Mouse (Mus musculus) frontal cortex, postnatal 10 days (tissue): ENCODE measurements around the gene Ndufb8.

Source experiments
- DNase-seq, 2 experiments: peaks; one replicate each; pipeline ENCODE4 v3.0.0; 2022; ENCODE audit warnings: low spot score in 2 of 2, mixed read lengths in 1 of 2

Gene Ndufb8

DNA sequence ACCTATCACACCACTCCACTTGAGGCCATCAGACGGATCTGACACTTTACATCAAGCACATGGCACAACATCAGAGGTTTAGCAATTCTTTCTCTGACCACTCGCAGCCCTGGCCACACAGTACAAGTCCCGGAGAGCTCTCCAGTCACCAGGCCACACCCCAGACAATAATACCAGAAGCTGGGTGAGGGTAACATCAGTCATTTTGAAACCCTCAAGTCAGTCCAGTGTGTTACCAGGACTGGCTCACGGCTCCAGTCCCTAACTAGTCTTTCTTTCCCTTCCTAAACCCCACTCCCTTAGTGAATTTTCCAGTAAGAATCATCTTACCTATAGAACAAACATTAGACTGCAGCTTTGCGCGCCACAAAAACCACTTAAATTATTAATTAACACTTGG is 25.2 kb downstream of the Ndufb8 start:
- no peak for DNase-seq

DNA sequence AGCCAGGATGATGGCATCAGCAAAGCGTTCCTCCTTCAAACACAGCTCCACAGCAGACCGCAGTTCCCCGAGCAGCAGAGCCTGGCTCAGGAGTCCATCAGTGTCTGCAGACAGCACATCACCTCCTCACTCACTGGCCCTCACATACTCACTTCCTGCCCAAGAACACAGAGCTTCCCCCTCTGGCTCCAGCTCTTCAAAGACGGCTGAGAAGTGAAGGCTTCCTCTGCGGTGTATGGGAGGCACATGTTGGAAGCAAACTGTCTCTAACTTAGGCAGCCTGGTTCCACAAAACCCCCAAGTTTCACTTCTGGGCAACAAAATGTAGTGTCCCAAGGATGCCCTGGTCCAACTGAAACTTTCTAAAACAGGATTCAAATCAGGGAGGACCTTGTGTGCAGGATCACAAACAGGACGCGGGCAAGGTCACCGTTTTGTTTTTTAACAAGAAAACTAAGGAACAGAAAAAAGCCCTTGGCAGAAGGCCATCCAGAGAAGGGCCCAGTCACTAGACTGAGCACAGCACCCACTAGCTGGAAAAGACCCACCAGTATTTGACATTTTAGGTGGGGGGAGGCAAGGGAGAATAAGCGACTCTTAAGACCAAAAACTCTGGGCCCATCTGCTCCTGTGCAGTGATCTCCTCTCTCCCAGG is 29.6 kb downstream of the Ndufb8 start:
- DNase-seq = no peak

DNA sequence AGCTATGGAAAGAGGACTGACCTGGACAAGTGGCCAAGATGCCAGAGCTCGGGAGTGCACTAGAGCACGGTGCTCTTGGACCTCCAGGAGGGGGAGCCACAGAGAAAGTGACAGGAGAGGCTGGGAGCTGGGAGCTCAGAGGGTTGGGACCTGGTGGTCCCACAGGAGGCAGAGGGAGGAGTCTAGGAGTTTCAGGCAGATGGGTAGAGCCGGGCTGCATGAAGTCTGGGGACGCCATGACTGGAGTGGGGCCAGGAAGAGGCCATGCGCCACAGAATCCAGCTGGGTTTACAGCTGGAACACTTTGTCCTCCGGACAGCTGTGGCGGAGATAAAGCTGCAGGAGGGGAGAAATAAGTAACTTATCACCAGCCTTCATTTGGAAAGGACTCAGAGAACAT is 36.1 kb downstream of the Ndufb8 start:
- no peak for DNase-seq

DNA sequence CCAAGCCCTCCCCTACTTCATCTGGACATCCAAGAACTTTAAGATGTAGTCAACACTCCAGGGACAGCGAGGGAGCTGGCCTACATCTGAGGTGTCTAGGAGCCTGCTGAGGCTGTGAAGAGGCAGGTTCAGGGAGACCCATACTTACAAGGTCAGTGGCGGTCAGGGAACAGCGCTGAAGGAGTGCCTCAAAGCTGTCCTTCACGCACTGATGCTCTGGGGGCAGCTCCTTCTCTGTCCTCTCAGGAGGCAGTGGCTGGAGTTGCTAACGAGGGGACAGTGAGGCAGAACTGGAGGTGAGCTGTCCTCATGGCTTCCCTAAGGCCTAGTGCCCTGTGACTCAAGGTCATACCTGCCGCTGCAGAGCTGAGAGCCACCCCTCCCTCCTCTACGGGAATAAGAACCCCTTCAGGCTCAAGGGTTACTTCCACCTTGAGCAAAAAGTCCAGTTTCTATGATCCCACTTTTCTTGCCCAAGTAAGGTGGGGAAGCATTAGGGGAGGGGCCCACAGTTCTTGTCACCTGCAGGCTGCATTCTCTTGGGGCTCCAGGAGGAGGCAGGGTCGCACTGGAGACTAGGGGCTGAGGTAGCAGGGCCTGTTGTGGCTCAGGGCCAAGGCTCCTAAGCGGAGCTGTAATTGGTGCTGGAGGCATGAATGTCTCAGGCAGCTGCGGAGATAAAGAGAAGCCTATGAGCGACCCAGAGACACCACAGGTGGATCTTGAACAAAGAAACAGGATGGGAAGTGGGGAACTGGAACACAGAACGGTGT is 37.1 kb downstream of the Ndufb8 start:
- no peak for DNase-seq

DNA sequence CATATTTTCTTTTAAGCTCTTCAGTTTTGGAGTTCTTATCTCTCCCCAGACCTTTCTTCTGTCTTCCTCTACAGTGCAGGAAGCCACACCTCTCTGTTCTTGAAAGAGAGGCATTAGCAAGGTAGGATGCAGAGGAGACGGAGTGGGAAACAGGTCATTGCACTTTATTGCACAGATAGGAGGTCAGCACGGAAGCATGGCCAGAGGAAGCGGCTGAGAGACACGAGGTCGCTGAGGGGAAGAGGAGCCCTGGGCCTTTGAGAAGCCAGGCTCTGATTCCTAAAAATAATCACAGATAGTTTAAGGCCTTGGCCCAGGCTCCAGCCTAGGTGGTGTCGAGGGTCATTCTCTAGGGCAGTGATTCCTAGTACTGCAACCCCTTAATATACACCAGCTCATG is 39.5 kb downstream of the Ndufb8 start:
- no peak for DNase-seq

DNA sequence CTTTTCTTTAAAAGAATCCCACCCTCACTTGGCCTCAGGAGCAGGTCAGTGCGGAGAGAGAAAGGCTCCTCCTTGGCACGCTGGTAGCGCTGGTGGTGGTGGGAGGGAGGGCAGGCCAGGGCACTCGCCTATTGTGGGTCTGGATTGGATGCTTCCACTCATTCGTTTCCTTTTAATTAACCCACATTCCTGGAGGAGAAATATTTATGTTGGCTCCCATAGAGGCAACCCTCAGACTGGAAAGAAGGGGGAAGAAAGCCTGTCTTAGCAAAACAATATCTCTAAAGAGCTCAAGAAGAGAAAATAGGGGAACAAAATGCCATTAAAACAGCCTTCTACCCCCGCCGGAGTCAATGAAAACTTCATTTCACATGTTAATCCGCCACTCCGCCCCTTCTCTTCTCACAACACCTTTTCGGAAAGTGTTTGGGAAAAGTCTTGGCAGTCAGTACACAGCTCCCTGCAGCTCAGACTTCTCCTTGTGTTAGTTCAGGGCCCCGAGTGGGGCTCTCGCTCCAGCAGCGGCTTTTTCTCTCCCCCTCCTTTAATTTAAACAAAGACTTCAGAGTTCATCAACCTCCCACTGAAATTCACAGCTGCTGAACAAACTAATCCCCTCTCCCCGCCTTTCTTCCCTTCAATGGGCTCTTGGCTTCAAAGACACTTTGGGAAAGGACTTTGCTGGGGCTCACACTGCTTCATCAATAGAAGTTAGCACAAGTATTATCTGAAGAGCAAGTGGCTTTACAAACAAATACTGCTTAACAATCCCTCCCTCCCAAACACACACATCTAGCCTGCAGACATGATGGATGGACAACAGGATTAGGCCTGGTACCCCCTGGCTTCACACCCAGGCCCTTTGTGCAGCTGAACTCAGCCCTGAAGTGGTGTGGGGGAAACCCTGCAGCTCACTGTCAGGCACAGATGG is 40.5 kb downstream of the Ndufb8 start:
- DNase-seq = no peak

DNA sequence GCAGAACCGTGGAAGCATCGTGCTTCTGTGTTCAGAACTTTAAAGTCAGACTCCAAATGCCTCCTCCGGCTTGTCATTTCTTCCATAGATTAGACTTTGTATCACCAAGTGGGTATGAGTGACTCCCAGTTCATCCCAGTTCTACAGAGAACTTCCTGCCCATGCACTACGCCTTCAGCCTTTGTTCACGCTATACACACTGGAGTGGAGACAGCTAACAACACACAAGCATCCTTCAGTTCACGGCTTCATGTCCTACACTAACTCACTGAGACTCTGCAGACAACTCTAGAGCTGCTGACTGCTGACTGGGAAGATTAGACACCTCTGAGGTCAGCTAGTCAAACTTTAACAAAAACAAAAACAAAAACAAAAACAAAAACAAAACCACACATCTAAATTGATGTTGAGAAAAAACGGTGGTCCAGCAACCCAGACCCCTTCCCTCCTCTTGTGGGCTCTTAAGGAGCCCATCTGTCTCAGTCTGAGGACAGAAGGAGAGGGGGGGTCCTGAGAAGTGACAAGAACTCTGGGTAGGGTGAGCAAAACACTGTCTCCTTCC is 41.2 kb downstream of the Ndufb8 start:
- DNase-seq = no peak

DNA sequence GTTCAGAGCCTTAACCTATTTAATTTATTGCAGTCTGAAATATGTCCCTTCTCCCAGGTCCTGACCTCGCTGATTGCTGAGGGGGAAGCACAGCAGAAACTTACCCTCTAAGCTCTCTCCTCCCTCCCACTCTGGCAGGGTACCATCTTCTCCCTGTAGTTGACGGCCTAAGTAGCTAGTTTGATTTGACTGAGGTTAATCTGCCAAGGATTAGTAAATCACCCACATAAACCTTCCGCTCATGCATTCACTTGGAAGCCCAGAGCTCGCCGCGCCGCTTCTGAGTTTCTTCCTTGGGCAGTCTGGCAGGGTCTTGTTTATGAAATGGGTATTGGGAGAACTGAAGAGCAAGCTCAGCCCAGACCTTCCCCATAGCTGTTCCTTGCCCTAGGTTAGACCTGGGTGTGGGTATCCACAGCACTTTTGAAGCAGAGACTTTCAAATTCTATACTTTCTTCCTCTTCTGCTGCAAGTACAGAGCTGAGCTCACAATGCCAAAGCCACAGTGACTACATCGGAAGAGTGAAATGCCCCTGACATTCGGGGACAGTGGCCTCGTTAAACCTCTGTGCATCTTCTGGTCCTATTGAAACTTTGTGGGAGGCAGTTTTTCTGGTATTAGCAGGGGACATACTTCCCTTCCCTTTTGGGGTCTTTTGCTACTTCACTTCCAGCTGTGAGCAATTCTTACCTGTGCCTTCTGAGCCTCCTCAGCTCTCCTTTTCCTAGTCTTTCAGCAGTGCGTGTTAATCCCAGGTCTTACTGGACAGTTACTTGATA is 42.0 kb downstream of the Ndufb8 start:
- DNase-seq = no peak

DNA sequence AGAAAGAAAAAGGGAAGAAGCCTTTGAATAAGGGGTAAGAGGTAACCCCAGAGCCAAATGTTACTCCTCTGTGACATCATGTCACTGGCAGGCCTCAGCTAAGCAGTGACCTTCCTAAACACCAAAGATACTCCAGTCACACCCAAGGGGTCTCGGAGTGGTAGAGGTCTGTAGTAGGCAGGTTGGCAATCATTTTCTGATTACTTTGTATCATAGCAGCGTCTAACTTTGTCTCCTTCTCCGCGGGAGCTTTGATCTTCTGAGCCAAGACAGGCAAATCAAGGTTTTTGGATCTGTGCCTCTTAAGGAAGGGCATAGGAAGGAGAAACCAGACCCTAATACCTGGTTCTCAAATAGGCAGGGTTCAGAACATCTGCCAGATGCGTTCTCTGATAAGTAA is 42.6 kb downstream of the Ndufb8 start:
- DNase-seq = no peak

DNA sequence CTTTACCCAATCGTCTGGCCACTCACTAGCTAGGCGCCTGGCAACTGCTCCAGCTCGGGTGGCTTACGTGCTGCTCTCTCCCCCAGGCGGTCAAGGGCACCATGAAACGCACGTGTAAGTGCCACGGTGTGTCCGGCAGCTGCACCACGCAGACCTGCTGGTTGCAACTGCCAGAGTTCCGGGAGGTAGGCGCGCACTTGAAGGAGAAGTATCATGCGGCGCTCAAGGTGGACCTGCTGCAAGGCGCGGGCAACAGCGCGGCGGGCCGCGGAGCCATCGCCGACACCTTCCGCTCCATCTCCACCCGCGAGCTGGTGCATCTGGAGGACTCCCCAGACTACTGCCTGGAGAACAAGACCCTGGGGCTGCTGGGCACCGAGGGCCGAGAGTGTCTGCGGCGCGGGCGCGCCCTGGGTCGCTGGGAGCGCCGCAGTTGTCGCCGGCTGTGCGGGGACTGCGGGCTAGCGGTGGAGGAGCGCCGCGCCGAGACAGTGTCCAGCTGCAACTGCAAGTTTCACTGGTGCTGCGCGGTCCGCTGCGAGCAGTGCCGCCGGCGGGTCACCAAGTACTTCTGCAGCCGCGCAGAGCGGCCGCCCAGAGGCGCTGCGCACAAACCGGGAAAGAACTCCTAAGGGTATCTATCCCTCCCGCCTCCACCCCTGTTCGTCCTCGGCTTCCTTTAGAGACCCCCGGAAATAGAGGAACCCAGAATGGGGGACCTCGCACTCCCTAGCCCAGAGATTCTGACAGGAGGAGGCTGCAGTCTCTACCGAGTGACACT is 43.6 kb downstream of the Ndufb8 start:
- DNase-seq = no peak

DNA sequence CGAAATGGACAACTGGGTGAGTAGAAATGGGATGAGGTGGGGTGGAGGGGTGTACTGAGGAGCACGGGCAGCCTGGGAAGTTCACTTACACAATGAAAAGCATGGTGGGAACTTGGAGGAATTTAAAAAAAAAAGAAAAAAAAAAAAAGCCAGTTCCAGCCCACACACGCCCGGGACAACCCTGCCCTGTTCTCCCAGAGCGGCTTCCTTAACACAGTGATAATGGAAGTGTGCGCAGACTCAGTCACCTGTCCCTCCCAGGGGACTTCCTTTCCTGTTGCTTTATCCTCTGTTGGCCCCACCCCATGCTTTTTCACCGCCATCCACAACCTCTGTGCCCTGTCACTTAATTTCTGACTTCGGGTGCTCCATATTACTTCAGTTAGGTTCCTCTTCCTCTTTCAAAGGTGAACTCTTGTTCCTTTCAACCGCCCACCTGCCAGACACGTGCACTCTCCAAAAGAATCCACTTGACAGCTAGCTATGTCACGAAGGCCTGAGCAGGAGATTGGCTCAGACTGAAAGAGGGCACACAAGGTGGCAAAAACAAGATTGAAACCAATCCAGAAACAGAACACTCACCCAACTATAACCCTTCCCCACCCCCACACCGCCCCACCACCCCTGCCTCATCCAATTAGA is 44.6 kb downstream of the Ndufb8 start:
- no peak for DNase-seq

DNA sequence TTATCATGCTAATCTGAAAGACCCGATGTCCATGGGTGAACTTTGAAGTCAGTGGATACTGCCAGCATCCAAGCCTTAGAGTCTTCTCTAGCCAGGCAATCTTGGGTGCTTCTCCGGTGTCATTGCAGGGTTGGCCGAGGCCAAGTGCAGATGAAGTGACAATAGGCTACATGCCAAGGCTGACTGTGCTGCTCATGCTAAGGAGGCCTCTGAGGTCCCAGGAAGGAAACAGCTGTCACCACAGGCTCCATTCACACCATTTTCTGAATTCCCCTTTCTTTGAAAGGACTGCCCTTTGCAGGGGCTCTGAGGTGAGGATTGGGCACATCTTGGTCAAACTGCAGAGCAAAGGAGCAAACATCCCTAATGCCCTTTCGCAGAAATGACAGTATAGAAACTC is 52.5 kb downstream of the Ndufb8 start:
- no peak for DNase-seq

DNA sequence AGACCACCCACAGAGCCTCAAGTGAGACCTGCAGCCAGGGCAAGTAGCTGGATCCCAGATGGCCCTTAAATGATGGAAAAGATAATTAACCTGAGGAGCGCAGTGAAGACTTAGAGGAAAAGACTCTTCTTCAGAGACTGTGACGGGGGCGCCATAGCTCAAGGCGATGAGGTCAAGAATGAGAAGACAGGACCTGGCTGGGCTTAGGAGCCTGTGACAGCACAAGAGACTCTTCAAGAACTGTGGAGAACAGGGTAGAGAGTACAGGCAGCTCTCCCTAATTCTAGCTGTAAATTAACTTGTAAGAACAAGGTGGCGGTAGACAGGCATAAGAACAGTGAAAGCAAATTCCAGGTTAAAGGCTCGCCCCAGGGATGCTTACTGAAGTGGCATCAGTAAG is 53.3 kb downstream of the Ndufb8 start:
- DNase-seq = no peak

DNA sequence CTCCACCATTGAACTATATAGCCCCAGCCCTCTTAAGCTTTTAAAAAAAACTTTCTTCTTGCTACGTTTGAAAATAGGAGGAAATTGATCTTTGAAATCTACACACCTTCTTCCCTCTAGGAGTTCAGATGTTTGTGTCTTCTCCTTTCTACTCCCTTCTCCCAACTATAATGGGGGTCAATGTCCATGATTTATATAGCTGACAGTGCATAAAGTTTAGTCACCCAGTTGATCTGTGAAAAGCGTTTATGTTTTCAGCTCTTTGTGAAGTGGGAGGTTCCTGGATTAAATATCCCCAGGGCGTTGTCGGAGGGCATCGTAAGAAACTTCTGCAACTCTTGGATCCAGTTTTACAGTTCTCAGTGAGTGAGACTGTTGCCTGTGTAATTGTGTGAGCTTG is 55.0 kb downstream of the Ndufb8 start:
- no peak for DNase-seq

DNA sequence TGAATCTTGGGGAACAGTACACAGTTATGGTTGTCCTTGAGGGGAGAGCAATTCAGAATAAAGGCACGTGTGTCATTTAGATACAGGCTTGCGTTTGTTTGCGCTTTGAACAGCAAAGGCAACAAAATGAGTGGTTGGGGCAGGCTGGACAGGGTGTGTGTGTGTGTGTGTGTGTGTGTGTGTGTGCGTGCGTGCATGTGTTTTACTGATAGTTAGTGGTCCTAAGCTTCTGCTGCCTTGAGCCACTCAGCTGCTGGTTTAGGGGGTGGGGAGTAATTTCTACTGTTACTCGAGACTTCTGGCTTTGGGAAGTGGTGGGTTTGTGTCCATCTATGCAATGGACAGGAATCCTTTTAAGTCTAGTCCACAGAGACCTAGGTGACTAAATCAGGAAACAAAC is 56.3 kb downstream of the Ndufb8 start:
- no peak for DNase-seq
